Mouse (Mus musculus) CH12.LX (cell line): ENCODE data around the gene Msl3l2. TPM values are rescaled to one million over a fixed set of nuclear protein-coding genes. Genes with fewer than 3 reads are reported as not detected.
A peak's percentile ranks its signal among the peaks of the same experiment; 100 is the strongest.

ENCODE experiments used
- DNase-seq: peaks from one replicate; pipeline ENCODE4 v3.0.0-alpha.2; 2013; ENCODE audit errors: extremely low read depth
- H3K27ac ChIP-seq: 2 replicates; pipeline ENCODE4 v1.5.1; 2012; ENCODE audit warnings: low read depth, mild to moderate bottlenecking, control low read depth, moderate library complexity; ENCODE audit not compliant: insufficient read depth
- H3K27me3 ChIP-seq: replicated peaks from 2 replicates; pipeline ENCODE3; 2012; ENCODE audit warnings: inconsistent platforms
- H3K36me3 ChIP-seq, 2 experiments: replicated peaks in 1 of 2; 2 replicates each; pipeline versions ENCODE3 to v1.6.1; 2012; ENCODE audit warnings: inconsistent platforms in 1 of 2, low read length in 1 of 2, mild to moderate bottlenecking in 1 of 2, mixed read lengths in 1 of 2, moderate library complexity in 1 of 2; ENCODE audit not compliant: control insufficient read depth in 1 of 2, insufficient read depth in 1 of 2
- H3K4me1 ChIP-seq, 2 experiments: 2 replicates each; pipeline ENCODE4 v1.6.1; 2012; ENCODE audit warnings: inconsistent platforms in 1 of 2, moderate library complexity in 1 of 2; ENCODE audit not compliant: insufficient read depth in 2 of 2, control insufficient read depth in 1 of 2
- H3K4me2 ChIP-seq: 2 replicates; pipeline ENCODE4 v1.6.1; 2012; ENCODE audit warnings: low read depth, mild to moderate bottlenecking, control low read depth; ENCODE audit not compliant: poor library complexity, insufficient read depth, severe bottlenecking
- H3K4me3 ChIP-seq, 3 experiments: fragments of 150-350 bp in 1 of 3; sonication (generic) in 1 of 3; replicated peaks in 1 of 3; 2 replicates each; pipeline versions ENCODE3 to v1.5.1; 2011 to 2012; ENCODE audit warnings: low read depth in 2 of 3, low read length in 2 of 3, mild to moderate bottlenecking in 2 of 3, moderate library complexity in 2 of 3, control low read depth in 1 of 3, improper control_type of control experiment in 1 of 3, inconsistent platforms in 1 of 3, mixed read lengths in 1 of 3; ENCODE audit not compliant: poor library complexity in 1 of 3
- H3K79me2 ChIP-seq: replicated peaks from 2 replicates; pipeline ENCODE4 v1.6.1; 2012; ENCODE audit warnings: mild to moderate bottlenecking, moderate library complexity; ENCODE audit not compliant: control insufficient read depth, poor library complexity, insufficient read depth, severe bottlenecking; ENCODE audit errors: extremely low read depth
- H3K9ac ChIP-seq: 2 replicates; pipeline ENCODE4 v1.6.1; 2012; ENCODE audit warnings: low read depth, mild to moderate bottlenecking, control low read depth, moderate library complexity; ENCODE audit not compliant: insufficient read depth
- H3K9me3 ChIP-seq: replicated peaks from 2 replicates; pipeline ENCODE3; 2012; ENCODE audit warnings: low read length, inconsistent platforms, mixed read lengths
- CTCF ChIP-seq, 2 experiments: IDR thresholded peaks in 1 of 2; conservative IDR thresholded peaks in 1 of 2; 2 replicates each; pipeline ENCODE4 v1.5.1; 2011 to 2012; ENCODE audit warnings: low read depth in 2 of 2, low read length in 2 of 2, improper control_type of control experiment in 1 of 2, inconsistent platforms in 1 of 2, mild to moderate bottlenecking in 1 of 2, moderate library complexity in 1 of 2
- E2F4 ChIP-seq: IDR thresholded peaks from 2 replicates; pipeline ENCODE4 v1.6.1; 2011; ENCODE audit warnings: low read depth, low read length, improper control_type of control experiment; ENCODE audit not compliant: insufficient replicate concordance
- EP300 ChIP-seq: IDR thresholded peaks from 2 replicates; pipeline ENCODE4 v1.6.1; 2011; ENCODE audit warnings: low read length, improper control_type of control experiment
- ETS1 ChIP-seq: conservative IDR thresholded peaks from 2 replicates; pipeline ENCODE4 v1.6.1; 2012; ENCODE audit warnings: low read depth, mild to moderate bottlenecking, inconsistent platforms, low read length, improper control_type of control experiment, moderate library complexity
- IRF4 ChIP-seq: IDR thresholded peaks from 2 replicates; pipeline ENCODE4 v1.6.1; 2014; ENCODE audit warnings: low read depth, mild to moderate bottlenecking, inconsistent platforms, low read length, improper control_type of control experiment
- JUN ChIP-seq: IDR thresholded peaks from 2 replicates; pipeline ENCODE4 v1.6.1; 2011; ENCODE audit warnings: low read depth, mild to moderate bottlenecking, low read length, improper control_type of control experiment, moderate library complexity; ENCODE audit not compliant: insufficient read depth
- MAFK ChIP-seq: IDR thresholded peaks from 2 replicates; pipeline ENCODE4 v1.6.1; 2011; ENCODE audit warnings: low read length, improper control_type of control experiment; ENCODE audit not compliant: insufficient replicate concordance
- MEF2A ChIP-seq: IDR thresholded peaks from 2 replicates; pipeline ENCODE4 v1.6.1; 2014; ENCODE audit warnings: low read depth, mild to moderate bottlenecking, inconsistent platforms, low read length, improper control_type of control experiment, borderline replicate concordance
- PAX5 ChIP-seq: IDR thresholded peaks from 2 replicates; pipeline ENCODE4 v1.6.1; 2012; ENCODE audit warnings: low read length, inconsistent platforms, mixed read lengths
- POLR2A ChIP-seq: IDR thresholded peaks from 2 replicates; pipeline ENCODE4 v1.6.1; 2011; ENCODE audit warnings: low read depth, mild to moderate bottlenecking, improper control_type of control experiment, low read length
- RAD21 ChIP-seq: IDR thresholded peaks from 2 replicates; pipeline ENCODE4 v1.6.1; 2011; ENCODE audit warnings: low read depth, mild to moderate bottlenecking, low read length, improper control_type of control experiment, moderate library complexity
- SIN3A ChIP-seq: IDR thresholded peaks from 2 replicates; pipeline ENCODE4 v1.6.1; 2012; ENCODE audit warnings: low read length, improper control_type of control experiment, inconsistent platforms
- SMC3 ChIP-seq: IDR thresholded peaks from 2 replicates; pipeline ENCODE4 v1.6.1; 2011; ENCODE audit warnings: low read depth, low read length, improper control_type of control experiment
- USF1 ChIP-seq: IDR thresholded peaks from 2 replicates; pipeline ENCODE4 v1.6.1; 2014; ENCODE audit warnings: low read depth, mild to moderate bottlenecking, inconsistent platforms, low read length, improper control_type of control experiment
- USF2 ChIP-seq: conservative IDR thresholded peaks from 2 replicates; pipeline ENCODE4 v1.6.1; 2011; ENCODE audit warnings: low read depth, low read length, improper control_type of control experiment
- ZMIZ1 ChIP-seq: IDR thresholded peaks from 2 replicates; pipeline ENCODE4 v1.6.1; 2012; ENCODE audit warnings: low read depth, mild to moderate bottlenecking, inconsistent platforms, low read length, improper control_type of control experiment
- ZNF384 ChIP-seq: IDR thresholded peaks from 2 replicates; pipeline ENCODE4 v1.6.1; 2012; ENCODE audit warnings: low read depth, low read length, improper control_type of control experiment, inconsistent platforms
- dilution Hi-C: fragments of 300-500 bp; cut with MboI; formaldehyde crosslinking; loops from 2 replicates; pipeline ENCODE4 v1.14.3; 2020; ENCODE audit warnings: low sequenced_read_pairs; ENCODE audit not compliant: extremely low pct_unique_long_range_greater_than_20kb, extremely low pct_ligation_motif_present
- in situ Hi-C: fragments of 300-500 bp; cut with MboI; formaldehyde crosslinking; loops from 3 replicates; pipeline ENCODE4 v1.14.3; 2019; ENCODE audit warnings: low sequenced_read_pairs, low pct_ligation_motif_present, low pct_unique_long_range_greater_than_20kb, mixed read lengths
- polyA plus RNA-seq: library from polyadenylated mRNA; unstranded; fragments of >175 nt; gene quantifications from 2 replicates; pipeline ENCODE4 v1.2.1, GENCODE M21; 2012; ENCODE audit warnings: low read depth; ENCODE audit not compliant: insufficient read length
- total RNA-seq, 2 experiments: library from RNA; depleted of rRNA; stranded (reverse); fragments of 300-350 nt in 1 of 2; fragments of >200 nt in 1 of 2; gene quantifications; 2 replicates each; pipeline ENCODE4 v1.2.3; 2012 to 2014

Msl3l2 gene
- total and polyA plus RNA-seq, 3 experiments = 0.72 to 2.6 (median 1.2) TPM

GRCm38 (mm10) chr10:56115636-56116180, 9.0 kb downstream of the Msl3l2 start:
- no peak overlapping the region for H3K4me3 ChIP-seq
- in situ Hi-C loops (no loop called here), dilution Hi-C loops (no loop called here)
- no peak overlapping the region for H3K4me2 ChIP-seq
- no peak for TF ChIP-seq SIN3A
- TF ChIP-seq IRF4 = no peak
- no peak for TF ChIP-seq PAX5
- TF ChIP-seq SMC3 = no peak
- no peak for TF ChIP-seq MEF2A
- TF ChIP-seq POLR2A = no peak
- TF ChIP-seq USF2 = no peak
- no peak for TF ChIP-seq EP300
- TF ChIP-seq RAD21 = no peak
- no peak for TF ChIP-seq ZNF384
- no peak for TF ChIP-seq USF1
- no peak for TF ChIP-seq JUN
- TF ChIP-seq MAFK = no peak
- no peak overlapping the region for H3K9ac ChIP-seq
- peaks cover 11 to 24% of the 10 kb centered on the region in 2 experiments for H3K36me3 ChIP-seq
- no peaks in the 10 kb centered on the region for H3K27me3 ChIP-seq
- H3K79me2 ChIP-seq = no peaks in the 10 kb centered on the region
- H3K27ac ChIP-seq = no peak overlapping the region
- no peaks in the 10 kb centered on the region for H3K4me1 ChIP-seq
- DNase-seq = no peak
- peaks cover 9% of the 10 kb centered on the region for H3K9me3 ChIP-seq

DNA sequence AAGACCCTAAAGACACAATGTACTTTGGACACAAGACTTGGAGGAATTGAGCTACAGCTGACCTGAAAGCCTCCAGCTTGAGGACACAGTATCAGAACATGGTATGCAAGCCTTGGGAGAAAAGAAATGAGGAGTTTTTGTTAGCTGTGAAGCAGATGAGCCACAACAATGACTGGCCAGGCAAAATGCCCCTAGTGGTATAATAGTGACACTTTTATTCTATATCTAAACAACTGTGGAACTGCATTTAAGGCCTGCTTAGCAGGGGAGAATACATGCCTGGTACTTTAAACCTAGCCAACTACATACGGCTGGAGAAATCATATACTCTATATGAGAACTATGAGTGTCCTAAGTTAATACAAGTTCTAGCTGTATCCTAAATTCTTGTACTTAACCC, 20.3 kb downstream of the Msl3l2 start:
- TF ChIP-seq ETS1 = no peak
- no peak for TF ChIP-seq JUN
- TF ChIP-seq ZMIZ1 = no peak
- TF ChIP-seq CTCF (conservative IDR thresholded peaks at IDR 0.05 in 1 of 2, IDR thresholded peaks at IDR 0.05 in 1 of 2; ENCODE audit: low read depth in 2 of 2, low read length in 2 of 2) = peak in 1 of 2 experiments; percentile 15; a peak in 1 of 4 replicates
- TF ChIP-seq E2F4 = no peak
- H3K79me2 ChIP-seq = no peaks in the 10 kb centered on the region
- peaks cover 0 to 2% of the 10 kb centered on the region in 2 experiments; a peak in 2 of 4 replicates for H3K4me1 ChIP-seq
- peaks cover 0 to 4% of the 10 kb centered on the region in 2 experiments for H3K36me3 ChIP-seq
- H3K27ac ChIP-seq = no peak overlapping the region
- DNase-seq = no peak
- no peak overlapping the region for H3K9ac ChIP-seq
- H3K9me3 ChIP-seq = no peaks in the 10 kb centered on the region
- H3K27me3 ChIP-seq = no peaks in the 10 kb centered on the region
- no peak overlapping the region for H3K4me3 ChIP-seq
- in situ Hi-C loops = no loop called here
- dilution Hi-C loops = no loop called here
- no peak overlapping the region for H3K4me2 ChIP-seq
